Mouse (Mus musculus): Measurements from ENCODE around the gene Olfr733. TPM values are rescaled to one million over a fixed set of nuclear protein-coding genes. Genes with fewer than 3 reads are reported as not detected.

Olfr733 gene
- polyA plus RNA-seq (2017; shearing (Covaris generic)): not detected

GRCm38 (mm10) chr14:50301422-50301821, at the start of gene Olfr733:
Gene Olfr733, minus strand, starts transcription at chr14:50301522.

DNA sequence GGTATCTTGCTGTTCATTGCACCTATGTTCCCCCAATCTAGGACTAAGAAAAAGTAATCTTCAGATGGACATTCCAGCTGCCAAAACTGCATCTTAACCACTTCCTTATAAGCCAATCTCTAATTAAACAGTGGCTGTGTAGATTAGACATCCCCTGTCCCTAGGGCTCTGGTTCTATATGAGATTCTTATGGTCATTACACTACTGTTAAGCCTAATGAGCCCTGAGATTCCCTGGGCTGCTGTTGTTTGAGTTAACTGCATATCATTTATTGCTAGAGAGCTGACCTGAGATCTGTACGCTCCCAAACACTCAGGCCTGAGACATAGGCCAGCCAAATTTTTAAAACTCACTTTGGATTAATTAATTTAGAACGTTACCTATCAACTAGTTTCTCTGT, 47.5 kb upstream of the Olfr733 start, which contains the start of gene Olfr735:
Olfr735 (minus strand) TSS at position 77 of the 400 bp plus-strand sequence.

DNA sequence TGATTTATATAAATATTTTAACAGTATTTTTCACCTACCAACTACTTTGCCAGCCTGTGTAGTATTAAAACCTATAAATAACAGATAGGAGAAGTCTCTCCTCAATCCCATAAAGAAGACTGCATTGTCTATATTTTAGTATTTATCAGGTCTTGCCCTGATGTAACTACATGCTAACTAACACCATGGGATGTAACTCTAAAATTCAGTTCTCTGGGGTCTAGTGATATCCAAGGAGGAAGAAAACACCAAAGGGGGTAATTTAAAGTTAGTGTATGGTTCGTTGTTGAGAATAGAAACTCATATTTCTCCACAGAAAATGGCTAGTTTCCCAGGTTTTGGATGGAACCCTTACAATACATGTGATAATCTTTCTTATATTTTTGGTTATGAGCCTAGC, 25.3 kb upstream of the Olfr733 start, which contains the start of gene Olfr734:
Olfr734 (minus strand) TSS at position 101 of the 400 bp plus-strand sequence.

DNA sequence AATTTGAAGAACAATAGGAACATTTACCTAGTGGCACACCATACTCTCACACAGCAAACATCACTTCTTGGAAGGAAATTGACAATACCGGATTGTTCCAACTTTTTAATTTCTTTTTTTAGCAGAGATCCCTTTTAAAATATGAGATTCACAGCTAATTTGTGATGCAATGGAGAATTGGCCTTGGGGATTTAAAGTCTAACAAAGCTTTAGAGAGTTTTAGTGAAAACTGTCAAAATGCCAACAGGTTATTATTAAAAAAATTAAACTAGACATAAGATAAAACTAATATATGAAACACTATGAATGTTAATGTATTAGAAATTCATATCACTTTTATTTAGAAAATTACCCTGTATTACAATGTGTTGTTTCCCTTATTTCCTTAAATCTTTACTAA, 17.2 kb downstream of the Olfr733 start, which contains the start of gene Olfr732:
Olfr732 (minus strand) TSS at position 101 of the 400 bp plus-strand sequence.

Other genes starting within 250 kb of the Olfr733 start
- not detected for gene Olfr726, start 210.6 kb downstream of the Olfr733 start, polyA plus RNA-seq (2017; shearing (Covaris generic))
- gene Olfr727, start 178.3 kb downstream of the Olfr733 start, polyA plus RNA-seq (2017; shearing (Covaris generic)): 0.30 TPM
- gene Olfr728, start 158.8 kb downstream of the Olfr733 start, polyA plus RNA-seq (2017; shearing (Covaris generic)): not detected
- gene Olfr729, start 148.6 kb downstream of the Olfr733 start, polyA plus RNA-seq (2017; shearing (Covaris generic)): 0.30 TPM
- not detected for gene Olfr730, start 113.3 kb downstream of the Olfr733 start, polyA plus RNA-seq (2017; shearing (Covaris generic))
- gene Olfr731, start 59.7 kb downstream of the Olfr733 start, polyA plus RNA-seq (2017; shearing (Covaris generic)): 0.06 TPM
- gene Olfr732, start 17.3 kb downstream of the Olfr733 start, polyA plus RNA-seq (2017; shearing (Covaris generic)): not detected
- not detected for gene Olfr734, start 25.2 kb upstream of the Olfr733 start, polyA plus RNA-seq (2017; shearing (Covaris generic))
- gene Olfr735, start 47.4 kb upstream of the Olfr733 start, polyA plus RNA-seq (2017; shearing (Covaris generic)): not detected
- not detected for gene Tlr11, start 56.4 kb upstream of the Olfr733 start, polyA plus RNA-seq (2017; shearing (Covaris generic))
- not detected for gene Olfr736, start 79.6 kb upstream of the Olfr733 start, polyA plus RNA-seq (2017; shearing (Covaris generic))
- not detected for gene Olfr738, start 106.0 kb upstream of the Olfr733 start, polyA plus RNA-seq (2017; shearing (Covaris generic))
- not detected for gene Olfr739, start 117.1 kb upstream of the Olfr733 start, polyA plus RNA-seq (2017; shearing (Covaris generic))
- not detected for gene Olfr740, start 144.0 kb upstream of the Olfr733 start, polyA plus RNA-seq (2017; shearing (Covaris generic))
- not detected for gene Olfr741, start 171.2 kb upstream of the Olfr733 start, polyA plus RNA-seq (2017; shearing (Covaris generic))
- not detected for gene Olfr742, start 202.1 kb upstream of the Olfr733 start, polyA plus RNA-seq (2017; shearing (Covaris generic))
- not detected for gene Olfr743, start 220.3 kb upstream of the Olfr733 start, polyA plus RNA-seq (2017; shearing (Covaris generic))

Measured in naive thymus-derived CD4-positive, alpha-beta T cell, adult 5 months (primary cell).